Mouse (Mus musculus): ENCODE measurements at regions not wholly inside any gene's neighbourhood (a gene's known extent, or its start where the extent isn't known, plus 50 kb on each side); places are given as distances from the start of the nearest gene placed in this dataset.

DNA sequence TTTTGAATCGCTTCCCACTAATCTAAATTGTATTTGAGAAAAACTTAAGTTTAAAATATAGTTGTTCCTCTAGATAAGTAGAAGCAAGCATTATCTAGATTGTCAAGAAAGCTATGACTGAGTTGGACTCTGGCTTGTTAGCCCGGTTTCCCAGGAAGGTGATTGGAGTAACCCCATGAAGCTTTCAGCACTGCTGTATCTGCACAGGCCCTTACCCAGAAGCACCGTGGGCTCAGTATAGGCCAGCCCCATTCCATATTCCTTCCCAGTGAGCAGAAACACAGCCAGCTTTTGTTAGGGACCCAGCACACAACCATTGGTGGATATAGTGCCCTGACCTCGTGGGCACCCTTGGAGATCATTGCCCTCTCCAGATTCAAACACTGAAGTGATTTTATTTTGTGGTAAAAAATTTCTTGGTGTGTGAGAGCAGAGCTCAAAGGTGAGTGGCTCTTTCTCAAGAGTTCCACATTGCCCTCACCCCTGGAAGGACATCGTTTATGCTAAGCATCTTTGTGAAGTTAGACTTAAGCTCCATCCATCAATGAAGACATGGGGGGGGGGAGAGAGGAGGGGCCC, 323.3 kb upstream of the Rnaseh2b start:
- Histone ChIP-seq H3K9ac (no peak overlapping the region), H3K4me1 (ENCODE audit: insufficient read depth) (no peaks in the 10 kb centered on the region), H3K9me3 (ENCODE audit: low read length) (no peaks in the 10 kb centered on the region), H3K4me3 (ENCODE audit: low read depth, low read length) (no peak overlapping the region), H3K4me2 (ENCODE audit: low read depth) (no peak overlapping the region), H3K27me3 (ENCODE audit: insufficient read depth, low read length) (no peaks in the 10 kb centered on the region), H3K36me3 (ENCODE audit: insufficient read depth) (no peaks in the 10 kb centered on the region), H3K27ac (ENCODE audit: low read depth, low read length) (no peak overlapping the region)
- DNase-seq = no peak
- WGBS = 84% methylated on average over 5 of the region's 5 CpGs
- TF ChIP-seq CTCF (IDR thresholded peaks at IDR 0.05; ENCODE audit: low read depth) = no peak
- no peak for ATAC-seq

- Histone ChIP-seq H3K36me3 (ENCODE audit: insufficient read depth) (no peaks in the 10 kb centered on the region), H3K9ac (no peak overlapping the region), H3K27me3 (ENCODE audit: insufficient read depth, low read length) (no peaks in the 10 kb centered on the region), H3K27ac (ENCODE audit: low read depth, low read length) (no peak overlapping the region), H3K4me2 (ENCODE audit: low read depth) (no peak overlapping the region), H3K9me3 (ENCODE audit: low read length) (no peaks in the 10 kb centered on the region), H3K4me1 (ENCODE audit: insufficient read depth) (no peaks in the 10 kb centered on the region), H3K4me3 (ENCODE audit: low read depth, low read length) (no peak overlapping the region)
- 88% methylated on average over 3 of the region's 3 CpGs for WGBS
- ATAC-seq (no peak), DNase-seq (no peak)
- TF ChIP-seq CTCF (IDR thresholded peaks at IDR 0.05; ENCODE audit: low read depth) = no peak
Measured at GRCm38 (mm10) chr14:61970591-61970990, 321.8 kb upstream of the Rnaseh2b start.

- no peak overlapping the region for H3K4me2 ChIP-seq (ENCODE audit: low read depth)
- no peak for ATAC-seq
- no peak for DNase-seq
Measured at GRCm38 (mm10) chr14:61971100-61972088, 321.0 kb upstream of the Rnaseh2b start.

DNA sequence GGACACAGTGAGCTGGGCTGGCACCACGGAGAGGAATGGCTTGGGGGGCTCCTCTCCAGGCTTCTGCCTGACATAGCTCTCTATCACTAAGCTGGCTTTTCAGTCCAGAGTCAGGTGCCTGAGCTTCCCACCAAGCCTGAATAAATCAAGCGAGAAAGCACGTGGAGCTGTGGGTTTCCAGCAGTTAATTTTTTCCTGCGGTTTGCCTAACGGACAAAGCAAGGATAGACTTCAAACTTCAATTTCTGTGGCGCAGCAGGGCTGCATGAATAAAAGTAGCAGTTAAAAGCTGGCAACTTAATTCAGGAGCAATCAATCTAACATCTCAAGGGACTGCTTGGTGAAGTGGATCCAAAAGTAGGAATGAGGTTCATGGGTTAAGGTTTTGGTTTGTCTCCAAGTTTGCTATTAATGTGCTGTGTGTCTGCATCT, 317.1 kb upstream of the Rnaseh2b start:
- no peak for TF ChIP-seq CTCF (IDR thresholded peaks at IDR 0.05; ENCODE audit: low read depth)
- H3K4me2 ChIP-seq (ENCODE audit: low read depth) = no peak overlapping the region
- no peak for DNase-seq
- no peaks in the 10 kb centered on the region for H3K36me3 ChIP-seq (ENCODE audit: insufficient read depth)
- no peaks in the 10 kb centered on the region for H3K27me3 ChIP-seq (ENCODE audit: insufficient read depth, low read length)
- H3K4me3 ChIP-seq (ENCODE audit: low read depth, low read length) = no peak overlapping the region
- ATAC-seq = no peak
- no peaks in the 10 kb centered on the region for H3K9me3 ChIP-seq (ENCODE audit: low read length)
- no peak overlapping the region for H3K9ac ChIP-seq
- WGBS = 39% methylated on average over 6 of the region's 6 CpGs
- H3K4me1 ChIP-seq (ENCODE audit: insufficient read depth) = no peaks in the 10 kb centered on the region
- no peak overlapping the region for H3K27ac ChIP-seq (ENCODE audit: low read depth, low read length)

More at GRCm38 (mm10) chr14:61971100-61972088, 321.0 kb upstream of the Rnaseh2b start:
- no peak overlapping the region for H3K9ac ChIP-seq
- TF ChIP-seq CTCF (IDR thresholded peaks at IDR 0.05; ENCODE audit: low read depth) = no peak
- 77% methylated on average over 14 of the region's 14 CpGs for WGBS
- no peaks in the 10 kb centered on the region for H3K9me3 ChIP-seq (ENCODE audit: low read length)
- H3K4me3 ChIP-seq (ENCODE audit: low read depth, low read length) = no peak overlapping the region
- H3K36me3 ChIP-seq (ENCODE audit: insufficient read depth) = no peaks in the 10 kb centered on the region
- H3K4me1 ChIP-seq (ENCODE audit: insufficient read depth) = no peaks in the 10 kb centered on the region
- no peaks in the 10 kb centered on the region for H3K27me3 ChIP-seq (ENCODE audit: insufficient read depth, low read length)
- no peak overlapping the region for H3K27ac ChIP-seq (ENCODE audit: low read depth, low read length)

GRCm38 (mm10) chr14:61980581-61980980, 311.8 kb upstream of the Rnaseh2b start:
- Histone ChIP-seq H3K9ac (no peak overlapping the region), H3K4me2 (ENCODE audit: low read depth) (no peak overlapping the region), H3K9me3 (ENCODE audit: low read length) (no peaks in the 10 kb centered on the region), H3K27me3 (ENCODE audit: insufficient read depth, low read length) (no peaks in the 10 kb centered on the region), H3K36me3 (ENCODE audit: insufficient read depth) (no peaks in the 10 kb centered on the region), H3K4me1 (ENCODE audit: insufficient read depth) (no peaks in the 10 kb centered on the region), H3K27ac (ENCODE audit: low read depth, low read length) (no peak overlapping the region), H3K4me3 (ENCODE audit: low read depth, low read length) (no peak overlapping the region)
- DNase-seq (no peak), ATAC-seq (no peak)
- 71% methylated on average over 3 of the region's 3 CpGs for WGBS
- TF ChIP-seq CTCF (IDR thresholded peaks at IDR 0.05; ENCODE audit: low read depth) = no peak

- H3K27ac ChIP-seq (ENCODE audit: low read depth, low read length) = no peak overlapping the region
- no peaks in the 10 kb centered on the region for H3K27me3 ChIP-seq (ENCODE audit: insufficient read depth, low read length)
- no peak overlapping the region for H3K4me2 ChIP-seq (ENCODE audit: low read depth)
- H3K4me1 ChIP-seq (ENCODE audit: insufficient read depth) = peaks cover 5% of the 10 kb centered on the region; the same call in 1 of the 2 replicates
- WGBS = 70% methylated on average over 3 of the region's 3 CpGs
- H3K4me3 ChIP-seq (ENCODE audit: low read depth, low read length) = no peak overlapping the region
- TF ChIP-seq CTCF (IDR thresholded peaks at IDR 0.05; ENCODE audit: low read depth) = no peak
- H3K9me3 ChIP-seq (ENCODE audit: low read length) = no peaks in the 10 kb centered on the region
- no peak for DNase-seq
- H3K36me3 ChIP-seq (ENCODE audit: insufficient read depth) = no peaks in the 10 kb centered on the region
- no peak overlapping the region for H3K9ac ChIP-seq
- ATAC-seq = no peak
Measured at GRCm38 (mm10) chr14:61985575-61985974, 306.8 kb upstream of the Rnaseh2b start.

- Histone ChIP-seq H3K27ac (ENCODE audit: low read depth, low read length) (no peak overlapping the region), H3K4me1 (ENCODE audit: insufficient read depth) (peaks cover 5% of the 10 kb centered on the region; the same call in 1 of the 2 replicates), H3K9me3 (ENCODE audit: low read length) (no peaks in the 10 kb centered on the region), H3K9ac (no peak overlapping the region), H3K27me3 (ENCODE audit: insufficient read depth, low read length) (no peaks in the 10 kb centered on the region), H3K36me3 (ENCODE audit: insufficient read depth) (no peaks in the 10 kb centered on the region), H3K4me3 (ENCODE audit: low read depth, low read length) (no peak overlapping the region), H3K4me2 (ENCODE audit: low read depth) (no peak overlapping the region)
- DNase-seq (peak; percentile 52), ATAC-seq (peak; percentile 45; the same call in 1 of the 2 replicates)
- TF ChIP-seq CTCF (IDR thresholded peaks at IDR 0.05; ENCODE audit: low read depth) = no peak
- WGBS = 51% methylated on average over 13 of the region's 13 CpGs
Measured at GRCm38 (mm10) chr14:61986203-61986602, 306.2 kb upstream of the Rnaseh2b start.

Measured in forebrain, postnatal 0 days (tissue).